Mouse (Mus musculus): Measurements from ENCODE around the gene Khdrbs1.
"Not testable (repeated sequence)": the region's sequence is repeated elsewhere in the genome, so short reads cannot be mapped to it uniquely, and the experiment has no call there.

Gene Khdrbs1

GRCm38 (mm10) chr4:129743494-129743893, 1.4 kb upstream of the Khdrbs1 start:
- no peak for DNase-seq (ENCODE audit: low read depth)

GRCm38 (mm10) chr4:129743010-129743390, 897 bp upstream of the Khdrbs1 start:
- DNase-seq (ENCODE audit: low read depth) = peak; percentile 43

- no peak for DNase-seq (ENCODE audit: low read depth)
These were observed 200 bp downstream of the Khdrbs1 start for GRCm38 (mm10) chr4:129741974-129742231.

- DNase-seq (ENCODE audit: low read depth) = no peak
These were observed 691 bp downstream of the Khdrbs1 start for GRCm38 (mm10) chr4:129741251-129741973.

- DNase-seq (ENCODE audit: low read depth) = no peak
These were observed 2.9 kb downstream of the Khdrbs1 start for GRCm38 (mm10) chr4:129739111-129739645.

GRCm38 (mm10) chr4:129736173-129736572, 5.9 kb downstream of the Khdrbs1 start:
- no peak for DNase-seq (ENCODE audit: low read depth)

- DNase-seq (ENCODE audit: low read depth) = not testable (repeated sequence)
These were observed 6.6 kb downstream of the Khdrbs1 start for GRCm38 (mm10) chr4:129735485-129735884.

GRCm38 (mm10) chr4:129731423-129731822, 10.7 kb downstream of the Khdrbs1 start:
- no peak for DNase-seq (ENCODE audit: low read depth)

GRCm38 (mm10) chr4:129716310-129716709, 25.8 kb downstream of the Khdrbs1 start:
- DNase-seq (ENCODE audit: low read depth) = no peak

- no peak for DNase-seq (ENCODE audit: low read depth)
These were observed 32.5 kb downstream of the Khdrbs1 start for GRCm38 (mm10) chr4:129709486-129710129.

GRCm38 (mm10) chr4:129706750-129707149, 35.4 kb downstream of the Khdrbs1 start:
- DNase-seq (ENCODE audit: low read depth) = no peak

GRCm38 (mm10) chr4:129702454-129702853, 39.6 kb downstream of the Khdrbs1 start:
- peak; percentile 24 for DNase-seq (ENCODE audit: low read depth)

- DNase-seq (ENCODE audit: low read depth) = peak; percentile 48
These were observed 40.4 kb downstream of the Khdrbs1 start for GRCm38 (mm10) chr4:129701503-129702377.

GRCm38 (mm10) chr4:129700661-129701060, 41.4 kb downstream of the Khdrbs1 start:
- not testable (repeated sequence) for DNase-seq (ENCODE audit: low read depth)

GRCm38 (mm10) chr4:129700216-129700615, 41.9 kb downstream of the Khdrbs1 start:
- no peak for DNase-seq (ENCODE audit: low read depth)

GRCm38 (mm10) chr4:129697191-129697590, 44.9 kb downstream of the Khdrbs1 start:
- no peak for DNase-seq (ENCODE audit: low read depth)

GRCm38 (mm10) chr4:129696158-129696985, 45.7 kb downstream of the Khdrbs1 start, which contains the start of gene Tmem39b:
TSS of gene Tmem39b (minus strand) at chr4:129696838.
- DNase-seq (ENCODE audit: low read depth) = peak; percentile 51

- no peak for DNase-seq (ENCODE audit: low read depth)
These were observed 46.3 kb downstream of the Khdrbs1 start for GRCm38 (mm10) chr4:129695815-129696157.

GRCm38 (mm10) chr4:129684531-129684930, 57.6 kb downstream of the Khdrbs1 start:
- DNase-seq (ENCODE audit: low read depth) = no peak

GRCm38 (mm10) chr4:129683901-129684493, 58.1 kb downstream of the Khdrbs1 start:
- DNase-seq (ENCODE audit: low read depth) = no peak

GRCm38 (mm10) chr4:129681837-129682236, 60.3 kb downstream of the Khdrbs1 start:
- DNase-seq (ENCODE audit: low read depth) = no peak

All from fibroblast of lung, adult 2 months (primary cell).